In genomic region chr9:99558824-99559556, GRCm38 (mm10) we compare ENCODE assay signal across 34 mouse cellular contexts. TPM values are rescaled to one million over a fixed set of nuclear protein-coding genes. Genes with fewer than 3 reads are reported as not detected.
DNase-seq lines count a peak whose midpoint lies in the region; ATAC-seq and TF ChIP-seq lines count a peak whose summit lies in the region.
"Had no signal": no experiment of that assay in that cellular context is flagged by ENCODE, and none has a peak within 500 bp of the region (broad histone marks: within the 10 kb centered on the region; RNA-seq: fewer than 3 reads in every experiment).

No protein-coding gene starts in this region.

- peak overlapping the region; percentile 64 for H3K9ac ChIP-seq in MEL (ENCODE audit: control insufficient read depth, low read depth, low read length, poor library complexity, severe bottlenecking)
- H3K9ac ChIP-seq in liver, embryonic 14.5 days (replicated peaks): no peak overlapping the region
- H3K9ac ChIP-seq: embryonic facial prominence, embryonic 15.5 days; forebrain, embryonic 12.5 days; heart, embryonic 13.5 days; lung, embryonic 14.5 days had no signal

- H3K36me3 ChIP-seq in MEL (ENCODE audit: control insufficient read depth in 1 of 2, insufficient read depth in 2 of 2, low read length in 2 of 2): peaks cover 0 to 62% of the 10 kb centered on the region in 2 experiments; a peak in 2 of 4 replicates
- no peaks in the 10 kb centered on the region for H3K36me3 ChIP-seq in liver, embryonic 14.5 days (replicated peaks; ENCODE audit: control insufficient read depth, insufficient read depth, low read depth)
- H3K36me3 ChIP-seq: embryonic facial prominence, embryonic 10.5 days; embryonic facial prominence, embryonic 15.5 days; forebrain, embryonic 12.5 days; heart, embryonic 13.5 days; hindbrain, embryonic 10.5 days had no signal

- H3K9me3 ChIP-seq in MEL (replicated peaks; ENCODE audit: insufficient read depth, low read length): no peaks in the 10 kb centered on the region
- H3K9me3 ChIP-seq in liver, embryonic 14.5 days (ENCODE audit: control insufficient read depth, low read length): no peaks in the 10 kb centered on the region
- H3K9me3 ChIP-seq: embryonic facial prominence, embryonic 10.5 days; embryonic facial prominence, embryonic 15.5 days; forebrain, embryonic 12.5 days; heart, embryonic 13.5 days; hindbrain, embryonic 10.5 days had no signal

- peak; percentile 81 to 86 for TF ChIP-seq EP300 in MEL (IDR thresholded peaks at IDR 0.05; ENCODE audit: low read depth in 1 of 2, low read length in 2 of 2)
- no peak for TF ChIP-seq EP300 in liver, embryonic 14.5 days (IDR thresholded peaks at IDR 0.05; ENCODE audit: low read depth)

- peaks cover 25 to 45% of the 10 kb centered on the region in 2 experiments for H3K4me1 ChIP-seq in MEL (ENCODE audit: control insufficient read depth in 1 of 2, insufficient read depth in 2 of 2, low read length in 2 of 2)
- H3K4me1 ChIP-seq in liver, embryonic 14.5 days (replicated peaks; ENCODE audit: control insufficient read depth in 2 of 2, insufficient read depth in 2 of 2, low read length in 1 of 2): peaks cover 17 to 30% of the 10 kb centered on the region in 2 experiments
- H3K4me1 ChIP-seq: embryonic facial prominence, embryonic 10.5 days; embryonic facial prominence, embryonic 15.5 days; forebrain, embryonic 12.5 days; hindbrain, embryonic 10.5 days had no signal

- no peak for TF ChIP-seq POLR2A in MEL (IDR thresholded peaks at IDR 0.05; ENCODE audit: control insufficient read depth in 1 of 2, insufficient read depth in 1 of 2, low read depth in 1 of 2, low read length in 2 of 2, poor library complexity in 1 of 2)

- no peak for ATAC-seq in liver, embryonic 14.5 days (ENCODE audit: insufficient read depth)
- peak; percentile 52; the same call in 1 of the 2 replicates for ATAC-seq in neutrophil, adult 5-6 weeks (ENCODE audit: extremely low read depth, insufficient number of reproducible peaks, low FRiP score, poor library complexity, severe bottlenecking)
- ATAC-seq: hindbrain, embryonic 16.5 days; midbrain, embryonic 16.5 days had no signal

- H3K27ac ChIP-seq in MEL (ENCODE audit: control insufficient read depth, low read depth, low read length): peak overlapping the region; percentile 99
- no peak overlapping the region for H3K27ac ChIP-seq in liver, embryonic 14.5 days
- H3K27ac ChIP-seq: embryonic facial prominence, embryonic 10.5 days; embryonic facial prominence, embryonic 15.5 days; forebrain, embryonic 12.5 days; heart, embryonic 13.5 days; hindbrain, embryonic 10.5 days had no signal

- H3K4me2 ChIP-seq in liver, embryonic 14.5 days (ENCODE audit: low read depth): peak overlapping the region; percentile 26
- H3K4me2 ChIP-seq: embryonic facial prominence, embryonic 15.5 days; forebrain, embryonic 12.5 days; heart, embryonic 13.5 days; lung, embryonic 14.5 days; midbrain, embryonic 11.5 days had no signal

- DNase-seq in A20 (ENCODE audit: low read depth, low spot score): peak; percentile 50
- peak; percentile 75 for DNase-seq in MEL (ENCODE audit: low read depth, low spot score)
- DNase-seq in liver, embryonic 14.5 days (ENCODE audit: low read depth in 3 of 3, low spot score in 3 of 3): no peak
- DNase-seq in gastrocnemius, postnatal 10 days: no peak
- no peak for DNase-seq in adrenal gland, adult 2 months
- DNase-seq in heart, adult 8-10 months (ENCODE audit: low spot score): no peak
- DNase-seq: adrenal gland, postnatal 36 days; cerebellum, adult 2 months; cerebellum, postnatal 14 days; gastrocnemius, postnatal 25 days; heart, adult 18-20 months; heart, postnatal 10 days; kidney, adult 18-20 months; kidney, postnatal 36 days; lung, embryonic 14.5 days; lung, postnatal 14 days; right cerebral cortex, adult 18-20 months; right cerebral cortex, postnatal 4 days had no signal

- peak overlapping the region; percentile 50 to 78; a peak in 3 of 4 replicates for H3K4me3 ChIP-seq in MEL (ENCODE audit: control insufficient read depth in 1 of 2, insufficient read depth in 1 of 2, low read depth in 2 of 2, low read length in 2 of 2)
- H3K4me3 ChIP-seq in liver, embryonic 14.5 days (ENCODE audit: insufficient read depth in 1 of 2, low read depth in 2 of 2, low read length in 2 of 2): no peak overlapping the region
- H3K4me3 ChIP-seq: embryonic facial prominence, embryonic 10.5 days; embryonic facial prominence, embryonic 15.5 days; forebrain, embryonic 12.5 days; heart, embryonic 13.5 days; hindbrain, embryonic 10.5 days had no signal

- no peak for TF ChIP-seq CTCF in MEL (IDR thresholded peaks at IDR 0.05 in 2 of 3, conservative IDR thresholded peaks at IDR 0.05 in 1 of 3; ENCODE audit: control insufficient read depth in 1 of 3, insufficient read depth in 1 of 3, low read depth in 2 of 3, low read length in 3 of 3, poor library complexity in 1 of 3, severe bottlenecking in 1 of 3)
- no peak for TF ChIP-seq CTCF in liver, embryonic 14.5 days (IDR thresholded peaks at IDR 0.05; ENCODE audit: low read depth)

- peaks cover 48% of the 10 kb centered on the region for H3K79me2 ChIP-seq in MEL (ENCODE audit: control insufficient read depth, insufficient read depth, low read length, poor library complexity)

- WGBS in liver, embryonic 14.5 days (ENCODE audit: insufficient replicate concordance): 26% methylated on average over 7 of the region's 7 CpGs

- TF ChIP-seq RAD21 in MEL (IDR thresholded peaks at IDR 0.05; ENCODE audit: low read depth, low read length): no peak

- H3K27me3 ChIP-seq in MEL (ENCODE audit: control insufficient read depth in 1 of 2, insufficient read depth in 2 of 2, low read length in 2 of 2): no peaks in the 10 kb centered on the region
- H3K27me3 ChIP-seq in liver, embryonic 14.5 days (ENCODE audit: control insufficient read depth, insufficient read depth, low read length): no peaks in the 10 kb centered on the region
- H3K27me3 ChIP-seq: embryonic facial prominence, embryonic 15.5 days; forebrain, embryonic 12.5 days; heart, embryonic 13.5 days had no signal

TF ChIP-seq in MEL, 35 proteins besides CTCF, POLR2A, EP300 and RAD21 (continues in another document):
- peak; percentile 66 for TF ChIP-seq GATA1 (IDR thresholded peaks at IDR 0.05; ENCODE audit: low read depth, low read length)
- TF ChIP-seq NRF1 (IDR thresholded peaks at IDR 0.05; ENCODE audit: insufficient read depth, low read depth, low read length, poor library complexity, severe bottlenecking): no peak
- no peak for TF ChIP-seq UBTF (IDR thresholded peaks at IDR 0.05; ENCODE audit: borderline replicate concordance, insufficient read depth, low read depth, low read length)
- no peak for TF ChIP-seq ELF1 (IDR thresholded peaks at IDR 0.05; ENCODE audit: low read depth, low read length)
- no peak for TF ChIP-seq ZMIZ1 (IDR thresholded peaks at IDR 0.05; ENCODE audit: low read depth, low read length)
- no peak for TF ChIP-seq ZKSCAN1 (IDR thresholded peaks at IDR 0.05; ENCODE audit: low read depth, low read length)
- TF ChIP-seq USF1 (IDR thresholded peaks at IDR 0.05; ENCODE audit: low read depth, low read length): no peak
- TF ChIP-seq MAZ (IDR thresholded peaks at IDR 0.05; ENCODE audit: low read depth, low read length): no peak
- no peak; the same call in 1 of the 2 replicates for TF ChIP-seq KAT2A (conservative IDR thresholded peaks at IDR 0.05; ENCODE audit: low read depth, low read length)
- no peak for TF ChIP-seq RCOR1 (IDR thresholded peaks at IDR 0.05; ENCODE audit: low read depth, low read length)
- TF ChIP-seq TAL1 (IDR thresholded peaks at IDR 0.05; ENCODE audit: low read length): no peak
- TF ChIP-seq CHD2 (IDR thresholded peaks at IDR 0.05; ENCODE audit: low read length): no peak
- TF ChIP-seq CHD1 (IDR thresholded peaks at IDR 0.05; ENCODE audit: low read depth, low read length): no peak
- TF ChIP-seq MAX (IDR thresholded peaks at IDR 0.05; ENCODE audit: low read length): no peak
- no peak for TF ChIP-seq BHLHE40 (IDR thresholded peaks at IDR 0.05; ENCODE audit: borderline replicate concordance, low read depth, low read length)
- no peak for TF ChIP-seq USF2 (IDR thresholded peaks at IDR 0.05; ENCODE audit: borderline replicate concordance in 1 of 2, insufficient read depth in 1 of 2, low read depth in 1 of 2, low read length in 2 of 2)

RNA-seq across cellular contexts. Expression of gene Armc8, which starts 9.7 kb away (rescaled TPM):
- total RNA-seq in MEL (2012; rRNA removed): 11.6 and 11.9 TPM in 2 replicates
- 10 to 100 TPM in 1 of 2 experiments, not detected in 1; 14.3 TPM for polyA plus RNA-seq in MEL (2012; ENCODE audit: insufficient read depth in 1 of 2, insufficient read length in 2 of 2, low read depth in 1 of 2, low replicate concordance in 2 of 2, missing spikeins in 1 of 2)
- 5.0 and 6.8 TPM in 2 replicates for polyA plus RNA-seq in liver, embryonic 14.5 days (2012; rRNA removed)
- 7.6 and 8.6 TPM in 2 replicates for polyA plus RNA-seq in liver, embryonic 14.5 days (2014; fragmentation: Nextera tagmentation; extraction: Ambion mirVana)
- 36.5 and 38.1 TPM in 2 replicates for total RNA-seq in neutrophil, adult 5-6 weeks (2017)
- 10 to 100 TPM; 27.3 to 28.7 TPM for total RNA-seq in gastrocnemius, postnatal 10 days (2021)
- 10 to 100 TPM; 25.3 to 33.5 TPM for total RNA-seq in adrenal gland, adult 2 months (2021)
- polyA plus RNA-seq in adrenal gland, adult 2 months (2012; rRNA removed): 7.9 and 8.8 TPM in 2 replicates
- 10 to 100 TPM; 15.5 to 17.6 (median 16.1) TPM for total RNA-seq in heart, adult 8-10 months (2022)

RNA-seq across cellular contexts. Expression of gene Dbr1, which starts 16.6 kb away (rescaled TPM):
- total RNA-seq in MEL (2012; rRNA removed): 49.7 and 51.6 TPM in 2 replicates
- polyA plus RNA-seq in MEL (2012; ENCODE audit: insufficient read depth in 1 of 2, insufficient read length in 2 of 2, low read depth in 1 of 2, low replicate concordance in 2 of 2, missing spikeins in 1 of 2): 10 to 100 TPM in 1 of 2 experiments, not detected in 1; 53.7 TPM
- 6.4 and 10.4 TPM in 2 replicates for polyA plus RNA-seq in liver, embryonic 14.5 days (2012; rRNA removed)
- polyA plus RNA-seq in liver, embryonic 14.5 days (2014; fragmentation: Nextera tagmentation; extraction: Ambion mirVana): 12.4 and 13.3 TPM in 2 replicates
- 23.7 and 24.6 TPM in 2 replicates for total RNA-seq in neutrophil, adult 5-6 weeks (2017)
- total RNA-seq in gastrocnemius, postnatal 10 days (2021): 1 to 10 TPM; 5.6 to 7.1 TPM
- total RNA-seq in adrenal gland, adult 2 months (2021): 10 to 100 TPM; 12.9 to 13.9 TPM
- 9.9 and 11.9 TPM in 2 replicates for polyA plus RNA-seq in adrenal gland, adult 2 months (2012; rRNA removed)
- 1 to 10 TPM; 5.2 to 6.7 (median 5.6) TPM for total RNA-seq in heart, adult 8-10 months (2022)

RNA-seq across cellular contexts. Expression of gene A4gnt, which starts 53.3 kb away (rescaled TPM):
- total RNA-seq in MEL (2012; rRNA removed): 0.04 TPM in 1 of 2 replicates, not detected in the other
- not detected for polyA plus RNA-seq in MEL (2012; ENCODE audit: insufficient read depth in 1 of 2, insufficient read length in 2 of 2, low read depth in 1 of 2, low replicate concordance in 2 of 2, missing spikeins in 1 of 2)
- not detected in 2 replicates for polyA plus RNA-seq in liver, embryonic 14.5 days (2012; rRNA removed)
- polyA plus RNA-seq in liver, embryonic 14.5 days (2014; fragmentation: Nextera tagmentation; extraction: Ambion mirVana): not detected in 2 replicates
- total RNA-seq in neutrophil, adult 5-6 weeks (2017): not detected in 2 replicates
- total RNA-seq in gastrocnemius, postnatal 10 days (2021): not detected
- not detected for total RNA-seq in adrenal gland, adult 2 months (2021)
- not detected in 2 replicates for polyA plus RNA-seq in adrenal gland, adult 2 months (2012; rRNA removed)
- total RNA-seq in heart, adult 8-10 months (2022): not detected
- total RNA-seq: adrenal gland, postnatal 36 days; gastrocnemius, postnatal 25 days; heart, adult 18-20 months; heart, postnatal 10 days; left cerebral cortex, postnatal 14 days; liver, adult 2 months had no signal
- polyA plus RNA-seq: brain, embryonic 14.5 days; C2C12; cerebellum, adult 2 months; embryonic facial prominence, embryonic 10.5 days; embryonic facial prominence, embryonic 15.5 days; forebrain, embryonic 12.5 days; heart, embryonic 13.5 days; hindbrain, embryonic 10.5 days; hindbrain, embryonic 16.5 days; limb, embryonic 11.5 days; liver, adult 2 months; lung, embryonic 14.5 days; midbrain, embryonic 11.5 days; midbrain, embryonic 16.5 days; neural tube, embryonic 11.5 days; spleen, adult 2 months had no signal

Comparison
In these comparisons a context has a peak if more than half of its experiments do, and no peak if none do; other contexts are left out.
1. DNase-seq: peak in A20 (single experiment) and MEL (single experiment); none in liver, embryonic 14.5 days (0 of 3), gastrocnemius, postnatal 10 days (single experiment), adrenal gland, adult 2 months (single experiment) and heart, adult 8-10 months (single experiment).
2. H3K4me3 ChIP-seq: peak in MEL (2 of 2); none in liver, embryonic 14.5 days (0 of 2).